Mouse (Mus musculus): ENCODE measurements around the gene Brms1. TPM values are rescaled to one million over a fixed set of nuclear protein-coding genes. Genes with fewer than 3 reads are reported as not detected.
"Not testable (repeated sequence)": the region's sequence is repeated elsewhere in the genome, so short reads cannot be mapped to it uniquely, and the experiment has no call there.

Gene Brms1
- 40.4 TPM in 2 replicates for polyA plus RNA-seq (2016; fragmentation: Nextera tagmentation; extraction: Ambion mirVana)

- peaks cover 42% of the 10 kb centered on the region for H3K4me1 ChIP-seq
- 2% methylated on average over 40 of the region's 40 CpGs for WGBS (ENCODE audit: insufficient replicate concordance)
These were observed at the start of gene Brms1 for GRCm38 (mm10) chr19:5040862-5041523. Brms1 (plus strand) TSS chr19:5041354.

GRCm38 (mm10) chr19:4992371-4992770, 48.8 kb upstream of the Brms1 start:
- no peak for ATAC-seq
- WGBS (ENCODE audit: insufficient replicate concordance): 10% methylated on average over 8 of the region's 8 CpGs

More at GRCm38 (mm10) chr19:5040862-5041523, at the start of gene Brms1:
- peaks cover 11% of the 10 kb centered on the region for H3K27me3 ChIP-seq (replicated peaks)
- H3K9ac ChIP-seq: peak within 1 kb of the TSS; percentile 79
- H3K27ac ChIP-seq: peak within 1 kb of the TSS; percentile 89
- H3K9me3 ChIP-seq (replicated peaks): no peaks in the 10 kb centered on the region
- H3K4me2 ChIP-seq: peak within 1 kb of the TSS; percentile 91
- H3K4me3 ChIP-seq: peak within 1 kb of the TSS; percentile 77
- peaks cover 18% of the 10 kb centered on the region for H3K36me3 ChIP-seq
- peak; percentile 82 for ATAC-seq

GRCm38 (mm10) chr19:4992904-4993303, 48.2 kb upstream of the Brms1 start:
- Histone ChIP-seq H3K4me3 (no peak overlapping the region), H3K27me3 (replicated peaks) (peaks cover 86% of the 10 kb centered on the region)

More at GRCm38 (mm10) chr19:4992371-4992770, 48.8 kb upstream of the Brms1 start:
- Histone ChIP-seq H3K4me3 (no peak overlapping the region), H3K9me3 (replicated peaks) (no peaks in the 10 kb centered on the region), H3K36me3 (no peaks in the 10 kb centered on the region), H3K9ac (no peak overlapping the region), H3K27ac (no peak overlapping the region), H3K4me1 (0 out of 2 replicates have a peak, but pooled peaks cover 3% of the 10 kb centered on the region), H3K27me3 (replicated peaks) (peaks cover 86% of the 10 kb centered on the region), H3K4me2 (no peak overlapping the region)

GRCm38 (mm10) chr19:4994043-4994442, 47.1 kb upstream of the Brms1 start:
- no peak for ATAC-seq
- Histone ChIP-seq H3K9ac (no peak overlapping the region), H3K36me3 (no peaks in the 10 kb centered on the region), H3K27ac (no peak overlapping the region), H3K4me2 (no peak overlapping the region), H3K9me3 (replicated peaks) (no peaks in the 10 kb centered on the region), H3K4me3 (no peak overlapping the region), H3K4me1 (0 out of 2 replicates have a peak, but pooled peaks cover 3% of the 10 kb centered on the region), H3K27me3 (replicated peaks) (peaks cover 94% of the 10 kb centered on the region)
- 49% methylated on average over 5 of the region's 5 CpGs for WGBS (ENCODE audit: insufficient replicate concordance)

More at GRCm38 (mm10) chr19:4992904-4993303, 48.2 kb upstream of the Brms1 start:
- Histone ChIP-seq H3K9ac (no peak overlapping the region), H3K4me1 (0 out of 2 replicates have a peak, but pooled peaks cover 3% of the 10 kb centered on the region), H3K27ac (no peak overlapping the region), H3K36me3 (no peaks in the 10 kb centered on the region), H3K9me3 (replicated peaks) (no peaks in the 10 kb centered on the region), H3K4me2 (no peak overlapping the region)
- no peak; the same call in 1 of the 2 replicates for ATAC-seq
- 2% methylated on average over 9 of the region's 9 CpGs for WGBS (ENCODE audit: insufficient replicate concordance)

- H3K4me3 ChIP-seq: no peak overlapping the region
- H3K36me3 ChIP-seq: no peaks in the 10 kb centered on the region
- H3K27ac ChIP-seq: no peak overlapping the region
- no peaks in the 10 kb centered on the region for H3K9me3 ChIP-seq (replicated peaks)
- no peak overlapping the region for H3K9ac ChIP-seq
- no peak for ATAC-seq
- H3K27me3 ChIP-seq (replicated peaks): peaks cover 76% of the 10 kb centered on the region
- WGBS (ENCODE audit: insufficient replicate concordance): 52% methylated on average over 6 of the region's 6 CpGs
- H3K4me1 ChIP-seq: peaks cover 8% of the 10 kb centered on the region; the same call in 1 of the 2 replicates
- H3K4me2 ChIP-seq: no peak overlapping the region
These were observed 41.6 kb upstream of the Brms1 start for GRCm38 (mm10) chr19:4999445-5000140.

GRCm38 (mm10) chr19:5001666-5002406, 39.3 kb upstream of the Brms1 start:
- Histone ChIP-seq H3K4me1 (peaks cover 8% of the 10 kb centered on the region; the same call in 1 of the 2 replicates), H3K27me3 (replicated peaks) (peaks cover 57% of the 10 kb centered on the region), H3K9me3 (replicated peaks) (no peaks in the 10 kb centered on the region), H3K36me3 (no peaks in the 10 kb centered on the region), H3K4me2 (peak overlapping the region; percentile 36), H3K4me3 (no peak overlapping the region), H3K9ac (no peak overlapping the region), H3K27ac (no peak overlapping the region)
- ATAC-seq: 0 out of 2 replicates have a peak, but pooled peaks have one; percentile 24
- 3% methylated on average over 39 of the region's 39 CpGs for WGBS (ENCODE audit: insufficient replicate concordance)

- not testable (repeated sequence) for H3K9me3 ChIP-seq (replicated peaks); H3K4me2 ChIP-seq; H3K9ac ChIP-seq; H3K36me3 ChIP-seq; H3K4me3 ChIP-seq; H3K27ac ChIP-seq; ATAC-seq; H3K4me1 ChIP-seq
- 32% methylated on average over 2 of the region's 2 CpGs for WGBS (ENCODE audit: insufficient replicate concordance)
- H3K27me3 ChIP-seq (replicated peaks): peaks cover 46% of the 10 kb centered on the region
These were observed 37.5 kb upstream of the Brms1 start for GRCm38 (mm10) chr19:5003644-5004043.

GRCm38 (mm10) chr19:5004925-5005324, 36.2 kb upstream of the Brms1 start:
- ATAC-seq: no peak
- Histone ChIP-seq H3K4me1 (peaks cover 8% of the 10 kb centered on the region; the same call in 1 of the 2 replicates), H3K27ac (no peak overlapping the region), H3K9ac (no peak overlapping the region), H3K9me3 (replicated peaks) (no peaks in the 10 kb centered on the region), H3K27me3 (replicated peaks) (peaks cover 35% of the 10 kb centered on the region), H3K4me2 (no peak overlapping the region), H3K4me3 (no peak overlapping the region), H3K36me3 (no peaks in the 10 kb centered on the region)
- WGBS (ENCODE audit: insufficient replicate concordance): 53% methylated on average over 4 of the region's 4 CpGs

- no peak for ATAC-seq
These were observed 28.0 kb upstream of the Brms1 start for GRCm38 (mm10) chr19:5013138-5013537.

GRCm38 (mm10) chr19:5014961-5015398, 26.2 kb upstream of the Brms1 start:
- peaks cover 14% of the 10 kb centered on the region; the same call in 1 of the 2 replicates for H3K27me3 ChIP-seq (replicated peaks)
- H3K9ac ChIP-seq: no peak overlapping the region
- H3K4me3 ChIP-seq: no peak overlapping the region
- H3K27ac ChIP-seq: no peak overlapping the region
- no peaks in the 10 kb centered on the region for H3K36me3 ChIP-seq
- no peak overlapping the region for H3K4me2 ChIP-seq
- H3K4me1 ChIP-seq: no peaks in the 10 kb centered on the region
- 12% methylated on average over 8 of the region's 8 CpGs for WGBS (ENCODE audit: insufficient replicate concordance)
- no peak for ATAC-seq
- H3K9me3 ChIP-seq (replicated peaks): no peaks in the 10 kb centered on the region

More at GRCm38 (mm10) chr19:5013138-5013537, 28.0 kb upstream of the Brms1 start:
- Histone ChIP-seq H3K4me3 (no peak overlapping the region), H3K27ac (no peak overlapping the region), H3K9ac (no peak overlapping the region), H3K27me3 (replicated peaks) (peaks cover 14% of the 10 kb centered on the region; the same call in 1 of the 2 replicates), H3K4me1 (no peaks in the 10 kb centered on the region), H3K4me2 (no peak overlapping the region), H3K9me3 (replicated peaks) (no peaks in the 10 kb centered on the region), H3K36me3 (no peaks in the 10 kb centered on the region)
- WGBS (ENCODE audit: insufficient replicate concordance): 53% methylated on average over 8 of the region's 8 CpGs

GRCm38 (mm10) chr19:5016221-5016742, 24.9 kb upstream of the Brms1 start:
- peak overlapping the region; percentile 28; the same call in 1 of the 2 replicates for H3K4me2 ChIP-seq
- H3K4me3 ChIP-seq: no peak overlapping the region
- H3K9ac ChIP-seq: no peak overlapping the region
- WGBS (ENCODE audit: insufficient replicate concordance): 36% methylated on average over 10 of the region's 10 CpGs
- ATAC-seq: no peak
- no peak overlapping the region for H3K27ac ChIP-seq
- H3K4me1 ChIP-seq: no peaks in the 10 kb centered on the region
- H3K27me3 ChIP-seq (replicated peaks): peaks cover 14% of the 10 kb centered on the region; the same call in 1 of the 2 replicates
- no peaks in the 10 kb centered on the region for H3K36me3 ChIP-seq
- no peaks in the 10 kb centered on the region for H3K9me3 ChIP-seq (replicated peaks)

Measured in liver, embryonic 12.5 days (tissue).